Mouse (Mus musculus): ENCODE measurements around the gene Prc1.

DNA sequence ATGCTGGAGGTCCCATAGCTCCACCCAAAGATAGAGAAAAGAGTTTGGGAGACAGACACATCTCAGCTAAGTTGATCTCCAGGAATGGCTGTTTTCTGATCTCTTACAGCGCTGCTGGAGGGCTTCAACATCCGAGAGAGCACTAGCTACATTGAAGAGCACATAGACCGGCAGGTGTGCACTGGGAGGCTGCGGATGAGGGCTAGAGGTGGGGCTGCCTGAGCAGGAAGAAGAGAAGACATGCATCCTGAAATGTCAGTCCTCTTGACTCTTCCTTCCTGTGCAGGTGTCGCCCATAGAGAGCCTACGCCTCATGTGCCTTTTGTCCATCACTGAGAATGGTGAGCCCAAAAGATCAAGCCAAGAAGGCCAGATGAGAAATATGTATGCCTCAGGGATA, 8.5 kb upstream of the Prc1 start:
- TF ChIP-seq EP300 (IDR thresholded peaks at IDR 0.05; ENCODE audit: insufficient read depth, low read depth, low read length) (no peak), CTCF (IDR thresholded peaks at IDR 0.05) (no peak)
